Mouse (Mus musculus) cortical plate, adult 2 months (tissue): ENCODE data around the gene Atxn7.
"Not testable (repeated sequence)": the region's sequence is repeated elsewhere in the genome, so short reads cannot be mapped to it uniquely, and the experiment has no call there.

Source experiments
- CTCF ChIP-seq: fragments of 200-500 bp; IDR thresholded peaks from 2 replicates; pipeline ENCODE4 v1.5.1; 2011; ENCODE audit warnings: mild to moderate bottlenecking, control low read depth, low read length; ENCODE audit not compliant: insufficient read depth; ENCODE audit errors: extremely low read depth
- POLR2A ChIP-seq: fragments of 200-500 bp; IDR thresholded peaks from 2 replicates; pipeline ENCODE4 v1.6.1; 2011; ENCODE audit warnings: mild to moderate bottlenecking, low read length, control low read depth; ENCODE audit not compliant: insufficient read depth; ENCODE audit errors: extremely low read depth

- not testable (repeated sequence) for TF ChIP-seq CTCF, POLR2A
These were observed 98.4 kb downstream of the Atxn7 start for GRCm38 (mm10) chr14:14059606-14060005.
